Mouse (Mus musculus) lung, postnatal 0 days (tissue): ENCODE measurements around the gene 2510002D24Rik.

ENCODE experiments used
- CTCF ChIP-seq: IDR thresholded peaks from 2 replicates; pipeline ENCODE4 v1.5.1; 2016; ENCODE audit warnings: antibody characterized with exemption, mild to moderate bottlenecking
- EP300 ChIP-seq: IDR thresholded peaks from 2 replicates; pipeline ENCODE4 v1.6.1; 2016; ENCODE audit warnings: antibody characterized with exemption, mild to moderate bottlenecking, control low read depth

DNA sequence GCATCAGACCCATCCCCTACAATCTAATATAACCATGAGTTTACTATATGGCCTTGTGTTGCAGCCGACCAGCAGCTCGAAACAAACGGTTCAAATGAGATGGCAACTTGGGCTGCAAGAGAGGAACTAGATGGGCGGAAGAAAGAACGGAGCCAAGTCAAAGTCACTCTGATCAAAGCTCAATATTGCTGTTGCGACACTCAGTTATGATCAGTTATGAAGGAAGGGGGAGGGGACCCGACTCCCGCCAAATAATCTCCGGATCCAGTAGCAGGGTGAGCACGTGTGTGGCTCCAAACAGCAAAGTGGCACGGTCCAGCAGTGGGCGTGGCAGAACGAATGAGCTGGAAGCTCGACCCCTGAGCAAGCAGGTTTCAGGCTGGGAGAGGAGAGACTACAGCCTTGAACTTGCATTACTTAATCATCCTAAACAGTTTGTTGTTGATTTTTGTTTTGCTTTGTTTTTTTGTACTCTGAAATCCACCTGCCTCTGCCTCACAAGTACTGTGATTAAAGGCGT lies 10.0 kb downstream of the 2510002D24Rik start:
- TF ChIP-seq EP300, result no peak
- TF ChIP-seq CTCF, result no peak
